Mouse (Mus musculus) limb, embryonic 14.5 days (tissue): ENCODE results near the gene Acsbg1. TPM values are rescaled to one million over a fixed set of nuclear protein-coding genes. Genes with fewer than 3 reads are reported as not detected.

Experiments
- ATAC-seq: fragments of 200-750 bp; cut with Nextera tagmentation; 2 replicates; pipeline ENCODE4 v1.8.0; 2017; ENCODE audit warnings: low read depth, moderate number of reproducible peaks, moderate TSS enrichment; ENCODE audit not compliant: low FRiP score
- DNase-seq: peaks from one replicate; pipeline ENCODE4 v3.0.0-alpha.2; 2015; ENCODE audit warnings: low spot score
- H3K27ac ChIP-seq: fragments of 300-500 bp; sonication (generic); replicated peaks from 2 replicates; pipeline ENCODE4 v1.5.1; 2014; ENCODE audit warnings: low read depth, mild to moderate bottlenecking, low read length, moderate library complexity, mixed read lengths
- H3K27me3 ChIP-seq: fragments of 300-500 bp; sonication (generic); 2 replicates; pipeline ENCODE4 v1.6.1; 2014; ENCODE audit warnings: low read length, mixed read lengths; ENCODE audit not compliant: control insufficient read depth, insufficient read depth
- H3K36me3 ChIP-seq: fragments of 300-500 bp; sonication (generic); 2 replicates; pipeline ENCODE4 v1.6.1; 2014; ENCODE audit warnings: mild to moderate bottlenecking, low read length, moderate library complexity, mixed read lengths; ENCODE audit not compliant: control insufficient read depth, insufficient read depth
- H3K4me1 ChIP-seq: fragments of 300-500 bp; sonication (generic); 2 replicates; pipeline ENCODE4 v1.6.1; 2014; ENCODE audit warnings: antibody characterized with exemption, low read length, mixed read lengths; ENCODE audit not compliant: control insufficient read depth, insufficient read depth
- H3K4me2 ChIP-seq: fragments of 300-500 bp; sonication (generic); replicated peaks from 2 replicates; pipeline ENCODE4 v1.6.1; 2014; ENCODE audit warnings: low read depth, mild to moderate bottlenecking, low read length, moderate library complexity; ENCODE audit not compliant: severe bottlenecking
- H3K4me3 ChIP-seq: fragments of 300-500 bp; sonication (generic); replicated peaks from 2 replicates; pipeline ENCODE4 v1.5.1; 2014; ENCODE audit warnings: low read length
- H3K9ac ChIP-seq: fragments of 300-500 bp; sonication (generic); 2 replicates; pipeline ENCODE4 v1.6.1; 2014; ENCODE audit warnings: mild to moderate bottlenecking, low read depth, low read length, moderate library complexity; ENCODE audit not compliant: severe bottlenecking
- H3K9me3 ChIP-seq: fragments of 300-500 bp; sonication (generic); 2 replicates; pipeline ENCODE4 v1.6.1; 2016; ENCODE audit warnings: low read length; ENCODE audit not compliant: control insufficient read depth
- POLR2A ChIP-seq: fragments of 200-500 bp; IDR thresholded peaks from 2 replicates; pipeline ENCODE4 v1.8.0; 2012; ENCODE audit warnings: inconsistent platforms, mild to moderate bottlenecking, moderate library complexity, borderline replicate concordance; ENCODE audit not compliant: insufficient read depth, insufficient read length; ENCODE audit errors: extremely low read depth
- WGBS: fragments of 180-500 bp; shearing (Covaris S2); extraction: QIAGEN DNeasy Blood & Tissue Kit; methylation state at CpG from one replicate; pipeline ENCODE4 v1.1.7; 2014; 5-methylcytosine and 5-hydroxymethylcytosine counted together
- polyA plus RNA-seq, 2 experiments: library from polyadenylated mRNA; depleted of rRNA in 1 of 2; stranded (reverse) in 1 of 2; unstranded in 1 of 2; fragments of >200 nt; fragmentation: Nextera tagmentation in 1 of 2; extraction: Ambion mirVana in 1 of 2; gene quantifications; 2 replicates each; pipeline versions ENCODE4 v1.2.1 to v1.2.3; 2012 to 2014

The Acsbg1 gene
- polyA plus RNA-seq, 2 experiments: 0.40 to 0.51 TPM

- no peaks in the 10 kb centered on the region for H3K27me3 ChIP-seq
- no peaks in the 10 kb centered on the region for H3K36me3 ChIP-seq
- no peak overlapping the region for H3K9ac ChIP-seq
- TF ChIP-seq POLR2A: no peak
- no peaks in the 10 kb centered on the region for H3K9me3 ChIP-seq
- DNase-seq (no peak), ATAC-seq (no peak)
- no peak overlapping the region for H3K4me2 ChIP-seq
- no peak overlapping the region for H3K27ac ChIP-seq
- 65% methylated on average over 4 of the region's 4 CpGs for whole genome bisulfite sequencing
- no peak overlapping the region for H3K4me3 ChIP-seq
- H3K4me1 ChIP-seq: no peaks in the 10 kb centered on the region
Measured at GRCm38 (mm10) chr9:54642556-54642955, 19.1 kb downstream of the Acsbg1 start.

- H3K4me2 ChIP-seq: no peak overlapping the region
- DNase-seq (no peak), ATAC-seq (no peak)
- H3K4me1 ChIP-seq: no peaks in the 10 kb centered on the region
- H3K9ac ChIP-seq: no peak overlapping the region
- WGBS: 74% methylated on average over 2 of the region's 2 CpGs
- no peaks in the 10 kb centered on the region for H3K27me3 ChIP-seq
- no peaks in the 10 kb centered on the region for H3K36me3 ChIP-seq
- no peak for TF ChIP-seq POLR2A
- no peak overlapping the region for H3K27ac ChIP-seq
- H3K4me3 ChIP-seq: no peak overlapping the region
- no peaks in the 10 kb centered on the region for H3K9me3 ChIP-seq
Measured at GRCm38 (mm10) chr9:54642149-54642548, 19.5 kb downstream of the Acsbg1 start.

DNA sequence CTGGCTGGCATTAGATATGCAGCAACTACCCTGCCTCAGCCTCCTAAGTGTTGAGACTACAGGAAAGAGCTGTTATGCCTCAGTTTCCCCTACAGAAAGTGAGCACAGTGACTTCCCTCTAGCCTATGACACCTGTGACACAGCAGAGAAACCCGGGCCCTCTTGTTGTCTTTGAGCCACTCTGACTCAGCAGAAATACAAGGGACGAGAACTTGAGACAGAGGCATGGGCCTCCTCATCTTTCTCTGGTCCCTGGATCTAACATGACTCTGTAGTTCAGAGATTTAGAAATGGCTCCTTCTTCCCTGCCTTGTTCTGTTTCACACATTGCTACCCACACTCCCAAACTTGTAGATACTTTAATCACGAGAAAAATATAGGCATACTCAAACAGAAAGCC lies 20.1 kb downstream of the Acsbg1 start:
- H3K4me2 ChIP-seq: no peak overlapping the region
- TF ChIP-seq POLR2A: no peak
- 75% methylated on average over 3 of the region's 3 CpGs for WGBS
- H3K9me3 ChIP-seq: no peaks in the 10 kb centered on the region
- ATAC-seq (no peak), DNase-seq (no peak)
- no peak overlapping the region for H3K4me3 ChIP-seq
- no peak overlapping the region for H3K9ac ChIP-seq
- no peaks in the 10 kb centered on the region for H3K4me1 ChIP-seq
- no peaks in the 10 kb centered on the region for H3K36me3 ChIP-seq
- H3K27ac ChIP-seq: no peak overlapping the region
- no peaks in the 10 kb centered on the region for H3K27me3 ChIP-seq

GRCm38 (mm10) chr9:54639192-54639591 lies 22.5 kb downstream of the Acsbg1 start:
- no peak overlapping the region for H3K4me3 ChIP-seq
- H3K4me1 ChIP-seq: no peaks in the 10 kb centered on the region
- H3K27ac ChIP-seq: no peak overlapping the region
- 58% methylated on average over 2 of the region's 2 CpGs for WGBS
- ATAC-seq: no peak
- H3K9ac ChIP-seq: no peak overlapping the region
- H3K36me3 ChIP-seq: no peaks in the 10 kb centered on the region
- DNase-seq: no peak
- H3K9me3 ChIP-seq: no peaks in the 10 kb centered on the region
- TF ChIP-seq POLR2A: no peak
- H3K4me2 ChIP-seq: no peak overlapping the region
- H3K27me3 ChIP-seq: no peaks in the 10 kb centered on the region

- Histone ChIP-seq H3K9ac (no peak overlapping the region), H3K4me1 (no peaks in the 10 kb centered on the region), H3K36me3 (no peaks in the 10 kb centered on the region), H3K27me3 (no peaks in the 10 kb centered on the region), H3K4me2 (no peak overlapping the region), H3K27ac (no peak overlapping the region), H3K4me3 (no peak overlapping the region), H3K9me3 (no peaks in the 10 kb centered on the region)
- WGBS: 50% methylated on average over 4 of the region's 5 CpGs
- TF ChIP-seq POLR2A: no peak
- DNase-seq (no peak), ATAC-seq (no peak)
Measured at GRCm38 (mm10) chr9:54637510-54638314, 24.0 kb downstream of the Acsbg1 start.

DNA sequence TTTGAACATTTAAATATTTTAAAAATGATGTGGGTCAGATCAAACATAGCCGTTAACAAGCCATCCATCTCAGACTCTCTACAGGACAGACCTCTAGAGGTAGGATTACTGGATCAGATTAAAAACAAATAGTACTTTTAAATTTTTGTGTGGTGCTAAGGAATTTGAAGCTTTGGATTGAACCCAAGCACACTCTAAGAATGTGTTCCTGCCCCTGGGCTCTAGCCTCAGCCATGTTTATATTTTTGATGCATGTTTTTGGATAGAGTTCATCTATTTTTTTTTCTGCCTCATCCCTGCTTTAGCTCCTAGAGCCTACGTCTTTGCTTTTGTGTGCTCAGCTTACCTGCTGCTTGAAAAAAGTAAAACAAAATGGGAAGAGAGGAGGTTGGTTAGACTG lies 28.3 kb downstream of the Acsbg1 start:
- H3K36me3 ChIP-seq: no peaks in the 10 kb centered on the region

More for the DNA sequence above, 28.3 kb downstream of the Acsbg1 start:
- WGBS: 83% methylated on average over 2 of the region's 2 CpGs
- Histone ChIP-seq H3K27me3 (no peaks in the 10 kb centered on the region), H3K27ac (no peak overlapping the region), H3K4me1 (no peaks in the 10 kb centered on the region), H3K9me3 (no peaks in the 10 kb centered on the region), H3K4me2 (no peak overlapping the region), H3K9ac (no peak overlapping the region), H3K4me3 (no peak overlapping the region)
- no peak for TF ChIP-seq POLR2A
- DNase-seq (no peak), ATAC-seq (no peak)
